Mouse (Mus musculus) MEL (cell line): Measurements from ENCODE around the gene Cd40.

ENCODE experiments used
- CHD1 ChIP-seq: IDR thresholded peaks from 2 replicates; pipeline ENCODE4 v1.6.1; 2012; ENCODE audit warnings: low read depth, mild to moderate bottlenecking, inconsistent platforms, low read length, improper control_type of control experiment
- CHD2 ChIP-seq: IDR thresholded peaks from 2 replicates; pipeline ENCODE4 v1.6.1; 2011; ENCODE audit warnings: low read length, improper control_type of control experiment
- CTCF ChIP-seq, 3 experiments: IDR thresholded peaks in 2 of 3; conservative IDR thresholded peaks in 1 of 3; 2 replicates each; pipeline ENCODE4 v1.5.1; 2011 to 2012; ENCODE audit warnings: low read length in 3 of 3, low read depth in 2 of 3, mild to moderate bottlenecking in 2 of 3, improper control_type of control experiment in 1 of 3, inconsistent platforms in 1 of 3, mixed read lengths in 1 of 3, moderate library complexity in 1 of 3; ENCODE audit not compliant: control insufficient read depth in 1 of 3, insufficient read depth in 1 of 3, poor library complexity in 1 of 3, severe bottlenecking in 1 of 3
- ELF1 ChIP-seq: IDR thresholded peaks from 2 replicates; pipeline ENCODE4 v1.6.1; 2014; ENCODE audit warnings: low read depth, mild to moderate bottlenecking, inconsistent platforms, low read length, improper control_type of control experiment, moderate library complexity
- GATA1 ChIP-seq: IDR thresholded peaks from 2 replicates; pipeline ENCODE4 v1.6.1; 2011; ENCODE audit warnings: low read depth, low read length, improper control_type of control experiment
- HCFC1 ChIP-seq: IDR thresholded peaks from 2 replicates; pipeline ENCODE4 v1.6.1; 2012; ENCODE audit warnings: low read depth, mild to moderate bottlenecking, inconsistent platforms, low read length, improper control_type of control experiment, moderate library complexity
- JUND ChIP-seq: IDR thresholded peaks from 2 replicates; pipeline ENCODE4 v1.6.1; 2011; ENCODE audit warnings: low read depth, mild to moderate bottlenecking, improper control_type of control experiment, low read length
- MAFK ChIP-seq: IDR thresholded peaks from 2 replicates; pipeline ENCODE4 v1.6.1; 2011; ENCODE audit warnings: low read depth, mild to moderate bottlenecking, low read length, improper control_type of control experiment, borderline replicate concordance
- POLR2A ChIP-seq, 2 experiments: IDR thresholded peaks; 2 replicates each; pipeline ENCODE4 v1.6.1; 2011 to 2012; ENCODE audit warnings: low read length in 2 of 2, mild to moderate bottlenecking in 2 of 2, control low read depth in 1 of 2, improper control_type of control experiment in 1 of 2, low read depth in 1 of 2, moderate library complexity in 1 of 2; ENCODE audit not compliant: control insufficient read depth in 1 of 2, insufficient read depth in 1 of 2, poor library complexity in 1 of 2
- TAL1 ChIP-seq: IDR thresholded peaks from 2 replicates; pipeline ENCODE4 v1.6.1; 2012; ENCODE audit warnings: mild to moderate bottlenecking, inconsistent platforms, low read length, moderate library complexity, mixed read lengths
- ZC3H11A ChIP-seq: IDR thresholded peaks from 2 replicates; pipeline ENCODE4 v1.6.1; 2012; ENCODE audit warnings: low read depth, mild to moderate bottlenecking, inconsistent platforms, low read length, improper control_type of control experiment

- TF ChIP-seq CTCF (IDR thresholded peaks at IDR 0.05 in 2 of 3, conservative IDR thresholded peaks at IDR 0.05 in 1 of 3; ENCODE audit: control insufficient read depth in 1 of 3, insufficient read depth in 1 of 3, low read depth in 2 of 3, low read length in 3 of 3, poor library complexity in 1 of 3, severe bottlenecking in 1 of 3) (peak in 1 of 3 experiments; percentile 7; a peak in 1 of 6 replicates), GATA1 (no peak), CHD2 (no peak), ZC3H11A (no peak), JUND (no peak), HCFC1 (no peak), MAFK (no peak), ELF1 (no peak), POLR2A (IDR thresholded peaks at IDR 0.05; ENCODE audit: control insufficient read depth in 1 of 2, insufficient read depth in 1 of 2, low read depth in 1 of 2, low read length in 2 of 2, poor library complexity in 1 of 2) (no peak), CHD1 (no peak), TAL1 (no peak)
Observed at GRCm38 (mm10) chr2:165032533-165032932, 22.9 kb upstream of the Cd40 start.
